Mouse (Mus musculus) c-Kit-positive CD71-negative TER-119-negative erythroid progenitor cells, embryonic 14.5 days (primary cell): ENCODE data around the gene Trir.

Experiments
- DNase-seq: peaks from one replicate; pipeline ENCODE4 v3.0.0-alpha.2; 2013; ENCODE audit warnings: low read depth

Gene Trir

DNA sequence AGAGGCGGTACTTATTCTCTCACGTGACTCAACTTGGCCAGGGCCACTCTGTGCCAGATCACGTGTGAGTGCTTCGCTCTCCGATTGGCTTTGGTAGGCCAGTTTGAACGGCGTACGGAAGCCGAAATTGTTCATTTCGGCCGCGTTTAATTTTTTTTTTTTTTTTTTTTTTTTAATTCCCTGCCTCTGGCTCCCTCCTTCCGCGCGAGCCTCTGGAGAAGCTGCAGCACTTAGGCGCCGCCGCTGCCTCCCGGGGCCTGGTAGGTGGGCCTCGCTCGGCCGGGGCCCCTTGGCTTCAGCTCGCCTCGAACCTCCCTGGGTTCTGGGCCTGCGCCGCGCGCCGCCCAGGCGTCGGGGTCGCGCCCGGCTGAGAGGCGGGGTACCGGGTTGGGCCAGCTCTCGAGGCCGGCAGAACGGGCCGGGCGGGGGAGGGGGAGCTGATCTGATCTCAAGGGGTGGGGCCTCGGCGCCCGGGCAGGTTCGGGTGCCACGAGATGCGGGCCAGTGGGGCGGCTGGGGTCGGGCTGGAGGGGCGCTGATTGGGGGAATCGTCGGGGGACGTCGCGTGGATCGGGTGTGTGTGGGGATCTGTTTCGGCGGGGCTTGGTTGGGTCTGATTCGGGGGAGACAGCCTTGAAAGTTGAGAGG, 10.2 kb downstream of the Trir start, which contains the start of gene Tnpo2:
TSS of gene Tnpo2 (plus strand) at position 198 of the 648 bp plus-strand sequence.
- DNase-seq = peak; percentile 87

DNA sequence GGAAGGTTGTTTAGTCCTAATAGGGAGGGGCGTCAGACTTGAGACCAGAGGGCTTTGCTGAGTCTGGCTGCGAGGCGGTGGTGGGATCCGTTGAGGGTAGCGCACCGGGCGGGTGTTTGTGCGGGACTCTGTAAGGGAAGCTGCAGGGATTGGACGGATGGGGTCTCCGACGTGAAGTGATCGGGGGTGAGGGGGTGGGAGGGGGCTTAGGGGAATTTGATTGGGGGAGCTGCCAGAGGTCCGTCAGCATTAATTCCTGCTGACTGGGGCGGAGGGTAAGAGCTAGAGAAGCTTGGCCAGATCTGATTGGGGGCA, 10.7 kb downstream of the Trir start:
- no peak for DNase-seq

DNA sequence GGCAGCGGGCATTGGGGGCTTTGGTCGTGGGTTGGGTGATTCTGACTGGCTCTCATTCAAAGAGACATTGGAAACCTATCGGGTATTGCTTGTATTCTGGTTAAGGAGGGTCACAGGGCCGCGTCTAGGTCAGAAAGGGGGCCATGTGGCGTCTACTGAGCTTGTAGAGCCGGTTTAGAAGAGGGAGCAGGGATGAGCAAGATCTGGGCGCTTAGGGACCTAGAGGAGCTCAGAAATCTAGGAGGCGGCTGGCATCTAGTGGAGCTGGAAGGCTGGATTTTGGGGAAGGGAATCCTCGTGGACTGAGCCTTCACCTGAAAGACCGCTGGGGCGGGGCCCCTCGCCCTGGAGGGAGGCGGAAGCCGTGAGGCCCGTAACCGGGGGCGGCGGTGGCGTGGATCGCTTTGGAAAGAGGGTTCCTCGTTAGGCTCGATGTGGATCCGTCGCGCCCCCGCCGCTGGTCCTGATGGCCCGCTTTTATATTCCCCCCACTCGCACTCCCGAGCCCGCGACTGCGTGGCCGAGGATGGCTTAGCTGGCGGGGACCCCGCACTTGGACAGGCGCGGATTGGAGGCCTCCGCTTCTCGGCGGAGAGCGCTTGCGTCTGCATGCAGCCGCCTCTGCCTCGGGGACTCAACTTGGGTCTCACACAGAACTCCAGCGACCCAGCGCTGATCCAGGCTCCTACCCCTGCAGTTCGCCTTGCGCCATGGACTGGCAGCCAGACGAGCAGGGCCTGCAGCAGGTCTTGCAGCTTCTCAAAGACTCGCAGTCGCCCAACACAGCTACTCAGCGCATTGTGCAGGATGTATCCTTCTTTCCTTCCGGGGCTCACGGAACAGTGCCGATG, 11.3 kb downstream of the Trir start:
- DNase-seq = no peak

DNA sequence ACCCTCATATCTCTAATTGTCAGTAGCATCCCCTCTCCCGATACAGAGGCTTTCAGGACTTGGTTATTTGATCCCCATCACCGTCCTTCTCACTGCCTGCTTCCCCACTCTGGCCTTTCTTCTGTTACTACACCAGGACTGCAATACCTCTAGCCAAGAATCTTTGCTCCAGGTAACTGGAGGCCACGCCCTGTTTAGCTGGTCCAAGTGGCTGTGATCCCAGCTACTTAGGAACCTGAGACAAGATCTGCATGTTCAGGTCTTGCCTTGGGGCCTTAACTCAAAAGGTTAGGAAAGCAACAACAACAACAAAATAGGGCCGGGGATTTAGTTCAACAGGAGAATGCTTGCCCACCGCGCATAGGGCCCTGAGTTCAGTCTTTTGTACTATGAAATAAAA, 17.0 kb downstream of the Trir start:
- no peak for DNase-seq

DNA sequence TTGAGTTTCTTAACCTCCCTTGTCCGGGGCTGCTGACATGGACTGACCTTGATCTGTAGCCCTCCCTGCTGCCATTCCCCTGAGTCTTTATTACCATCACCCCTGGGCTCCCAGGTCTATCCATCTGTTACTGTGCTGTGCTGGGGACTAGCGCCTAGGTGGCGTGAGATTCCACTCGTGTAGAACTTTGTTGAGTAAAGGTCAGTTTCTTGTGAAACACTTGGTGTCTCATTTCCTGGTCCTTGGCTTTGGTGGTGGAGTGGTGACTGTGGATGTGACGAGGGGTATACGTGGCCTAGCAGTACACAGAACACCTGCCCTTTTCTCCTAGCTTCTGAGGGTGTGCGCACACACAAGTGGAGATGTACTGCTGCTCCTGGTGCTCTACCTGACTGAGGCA, 30.7 kb downstream of the Trir start:
- DNase-seq = no peak

- DNase-seq = peak; percentile 91
Observed at GRCm38 (mm10) chr8:85059879-85060616, 33.4 kb downstream of the Trir start, which contains the start of gene Fbxw9. TSS of gene Fbxw9 (plus strand) at chr8:85060055.

DNA sequence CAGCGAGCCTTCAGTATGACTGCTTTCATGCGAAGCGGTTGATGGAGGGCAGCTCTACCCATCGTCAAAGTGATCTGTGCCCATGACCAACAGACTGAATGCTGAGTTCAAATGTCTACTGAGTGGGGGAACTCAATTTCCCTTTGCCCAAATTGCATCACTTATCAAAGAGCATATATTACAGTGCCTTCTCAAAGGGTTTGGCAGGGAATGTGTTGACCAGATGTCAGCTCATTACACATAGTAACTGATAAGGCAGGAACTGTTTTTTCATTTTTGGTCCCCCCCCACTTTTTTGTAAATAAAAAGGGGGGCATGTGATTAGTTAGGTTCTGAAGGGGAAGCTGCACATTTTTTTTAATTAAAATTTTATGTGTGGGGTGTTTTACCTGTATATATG, 36.0 kb downstream of the Trir start:
- DNase-seq = no peak

- DNase-seq = no peak
Observed at GRCm38 (mm10) chr8:85065213-85065612, 38.6 kb downstream of the Trir start.

DNA sequence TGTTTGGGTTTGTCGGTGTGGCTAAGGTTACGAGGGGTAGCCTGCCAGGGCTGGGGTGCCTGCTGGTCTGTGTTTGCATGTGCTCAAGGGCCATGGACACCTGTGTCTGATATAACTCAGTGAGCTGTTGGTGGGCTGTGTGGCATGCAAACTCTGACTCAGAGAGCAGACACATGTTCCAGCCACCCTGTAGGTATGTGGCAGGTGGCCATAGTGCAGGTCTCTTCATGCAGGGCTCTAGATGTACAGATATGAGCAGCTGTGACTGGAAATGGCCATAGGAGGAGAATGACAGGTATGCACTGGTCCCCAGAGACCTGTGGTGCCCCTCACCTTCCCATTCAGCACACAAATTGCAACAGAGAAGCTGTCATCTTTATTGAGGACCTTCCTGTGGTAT, 40.5 kb downstream of the Trir start:
- DNase-seq = no peak

GRCm38 (mm10) chr8:85067982-85068381, 41.4 kb downstream of the Trir start, which contains the start of gene Gm5741:
TSS of gene Gm5741 (minus strand) at chr8:85067982.
- no peak for DNase-seq

GRCm38 (mm10) chr8:85071041-85071440, 44.4 kb downstream of the Trir start:
- no peak for DNase-seq

DNA sequence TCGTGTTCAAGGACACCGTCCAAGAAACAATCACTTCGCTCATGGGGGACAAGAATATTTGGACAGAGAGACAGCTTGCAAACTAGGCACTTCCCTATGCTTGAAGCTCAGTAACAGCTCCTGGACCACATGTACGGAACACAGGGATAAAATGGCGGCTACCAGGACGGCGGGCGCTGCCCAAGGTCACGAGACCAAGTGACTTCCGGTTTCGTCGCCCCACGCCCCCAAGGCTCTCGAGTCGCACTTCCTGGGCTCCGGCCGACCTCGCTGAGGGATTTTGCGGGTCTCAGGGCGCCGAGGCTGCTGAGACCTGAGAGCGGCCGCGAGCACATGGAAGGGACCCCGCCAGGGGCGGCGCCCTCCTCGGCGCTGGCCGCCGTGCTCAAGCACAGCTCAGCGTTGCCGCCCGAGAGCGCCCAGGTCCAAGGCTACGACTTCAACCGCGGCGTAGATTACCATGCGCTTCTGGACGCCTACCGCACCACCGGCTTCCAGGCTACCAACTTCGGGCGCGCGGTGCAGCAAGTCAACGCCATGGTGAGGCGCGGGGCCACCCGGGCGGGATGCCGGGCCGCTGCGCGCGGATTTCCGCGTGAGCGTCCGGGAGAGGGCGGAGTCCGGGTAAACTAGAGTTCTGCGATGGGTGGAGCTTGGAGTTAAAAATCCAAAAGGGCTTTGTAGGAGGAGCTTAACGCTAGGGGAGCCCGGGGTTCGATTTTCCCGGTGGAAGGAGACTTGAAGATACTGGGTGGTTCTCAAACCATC, 45.1 kb downstream of the Trir start, which contains the start of gene Dhps:
TSS of gene Dhps (plus strand) at position 244 of the 768 bp plus-strand sequence.
- peak; percentile 80 for DNase-seq

GRCm38 (mm10) chr8:85072364-85072929, 45.8 kb downstream of the Trir start:
- no peak for DNase-seq

- DNase-seq = no peak
Observed at GRCm38 (mm10) chr8:85073041-85073612, 46.5 kb downstream of the Trir start.

GRCm38 (mm10) chr8:85074167-85074566, 47.5 kb downstream of the Trir start:
- no peak for DNase-seq

DNA sequence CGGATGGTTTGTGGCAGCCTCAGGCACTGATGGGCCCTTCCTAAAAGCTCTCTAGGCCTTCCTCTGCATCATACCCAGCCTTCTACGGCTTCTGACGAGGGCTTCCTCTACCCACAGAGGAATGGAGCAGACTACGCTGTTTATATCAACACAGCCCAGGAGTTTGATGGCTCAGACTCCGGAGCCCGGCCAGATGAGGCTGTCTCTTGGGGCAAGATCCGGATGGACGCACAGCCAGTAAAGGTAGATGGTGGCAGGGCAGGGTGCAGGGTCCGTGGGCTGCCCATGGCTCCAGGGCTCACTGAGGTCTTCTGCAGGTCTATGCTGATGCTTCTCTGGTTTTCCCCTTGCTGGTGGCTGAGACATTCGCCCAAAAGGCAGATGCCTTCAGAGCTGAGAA, 48.0 kb downstream of the Trir start:
- no peak for DNase-seq

GRCm38 (mm10) chr8:85076001-85076400, 49.4 kb downstream of the Trir start:
- DNase-seq = no peak

GRCm38 (mm10) chr8:85076993-85077392, 50.4 kb downstream of the Trir start:
- peak; percentile 75 for DNase-seq
